Mouse (Mus musculus) E14TG2a.4 (cell line): Measurements from ENCODE around the gene Mat2b.

Experiments used
- CTCF ChIP-seq: conservative IDR thresholded peaks from 2 replicates; pipeline ENCODE4 v1.5.1; 2014; ENCODE audit warnings: low read length
- NANOG ChIP-seq: IDR thresholded peaks from 2 replicates; pipeline ENCODE4 v1.6.1; 2014; ENCODE audit warnings: borderline replicate concordance, low read length, mixed read lengths
- POU5F1 ChIP-seq: IDR thresholded peaks from 2 replicates; pipeline ENCODE4 v1.6.1; 2014; ENCODE audit warnings: low read length, borderline replicate concordance

DNA sequence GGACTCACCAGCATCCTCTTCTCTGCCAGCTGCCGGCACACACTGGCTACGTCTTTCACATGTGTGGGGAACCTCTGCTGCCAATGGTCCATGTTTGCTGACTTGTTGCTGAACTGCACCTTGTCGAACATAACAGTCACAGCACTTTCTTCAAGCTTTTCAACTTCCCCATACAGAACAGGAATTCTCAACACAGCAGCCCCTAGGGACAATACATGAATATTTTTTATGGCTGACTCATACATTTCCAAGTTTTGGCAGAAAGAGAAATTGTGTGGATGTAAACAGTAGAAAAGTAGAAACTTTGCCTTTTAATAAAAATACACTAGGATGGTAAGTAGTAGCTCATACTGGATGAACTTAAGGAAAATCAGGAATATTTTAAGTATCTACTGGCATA lies 12.5 kb downstream of the Mat2b start:
- TF ChIP-seq CTCF (no peak), POU5F1 (no peak), NANOG (no peak)
